Mouse (Mus musculus): ENCODE results near the gene Fam198b.

DNA sequence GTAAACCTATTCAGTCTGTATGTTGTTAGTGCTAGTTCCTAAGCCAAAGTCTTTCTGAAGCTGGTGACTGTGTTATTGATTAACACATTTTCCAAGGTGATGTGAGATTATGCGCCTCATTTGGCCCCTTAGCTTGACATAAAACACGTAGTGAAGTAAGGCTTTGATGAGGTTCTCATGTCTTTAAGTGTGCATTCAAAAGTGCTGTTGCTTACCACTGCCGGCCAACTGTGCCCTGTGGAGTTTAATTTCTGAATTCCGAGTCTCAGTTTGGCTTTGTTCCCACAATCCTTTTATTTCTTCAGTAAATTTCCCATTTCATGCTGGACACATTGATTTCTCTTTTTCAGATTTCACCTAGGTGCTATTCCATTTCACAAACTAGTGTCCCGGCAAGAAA, 26.6 kb upstream of the Fam198b start:
- TF ChIP-seq CTCF (IDR thresholded peaks at IDR 0.05; ENCODE audit: insufficient read depth, low read depth, low read length), result no peak
- TF ChIP-seq POLR2A (IDR thresholded peaks at IDR 0.05; ENCODE audit: insufficient read depth, low read depth, low read length), result no peak

Measured in olfactory bulb, adult 2 months (tissue).